Mouse (Mus musculus): ENCODE data around the gene Myct1.

The Myct1 gene

DNA sequence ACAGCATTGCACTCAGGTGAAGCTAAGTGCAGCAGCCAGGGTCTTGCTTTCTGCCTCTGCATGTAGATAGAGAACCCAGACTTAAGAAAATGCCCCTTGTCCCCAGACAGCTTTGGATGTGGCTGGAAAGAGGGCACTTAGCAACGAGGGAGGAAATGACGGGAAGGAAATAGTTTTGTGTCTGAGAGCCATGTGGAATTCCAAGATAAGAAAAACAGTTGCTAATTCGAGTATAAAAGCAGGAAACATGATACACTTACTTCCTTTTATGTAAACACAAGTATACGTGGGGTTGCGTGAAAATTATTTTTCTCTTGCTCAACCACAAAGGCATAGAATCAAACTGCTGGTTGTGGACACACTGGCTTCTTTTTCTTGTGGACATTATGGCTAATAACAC, at the start of gene Myct1:
TSS of gene Myct1 (plus strand) at position 312 of the 400 bp plus-strand sequence.
- no peak for DNase-seq (ENCODE audit: low spot score in 2 of 2)

DNA sequence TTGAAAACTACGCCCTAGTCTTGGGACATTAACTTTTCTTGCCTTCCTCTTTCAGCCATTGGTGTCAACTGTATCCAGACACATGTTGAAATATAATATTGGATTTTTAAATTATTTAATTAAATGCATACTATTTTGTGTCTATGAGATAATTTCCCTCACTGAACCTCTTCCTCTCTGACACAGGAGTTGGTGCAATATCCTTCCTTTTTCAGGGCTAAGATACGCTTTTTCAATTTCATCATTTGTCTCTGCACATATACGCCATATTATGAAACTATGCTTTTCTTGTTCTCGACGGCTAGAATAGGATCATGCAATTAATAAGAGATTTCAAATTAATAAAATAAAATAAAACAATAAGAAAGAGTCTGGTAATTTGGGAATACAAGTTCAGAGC, 47.1 kb upstream of the Myct1 start:
- DNase-seq (ENCODE audit: low spot score in 2 of 2): no peak

GRCm38 (mm10) chr10:5547769-5548168, 45.8 kb upstream of the Myct1 start:
- DNase-seq (ENCODE audit: low spot score in 2 of 2): no peak

GRCm38 (mm10) chr10:5548651-5549050, 44.9 kb upstream of the Myct1 start:
- DNase-seq (ENCODE audit: low spot score in 2 of 2): no peak

DNA sequence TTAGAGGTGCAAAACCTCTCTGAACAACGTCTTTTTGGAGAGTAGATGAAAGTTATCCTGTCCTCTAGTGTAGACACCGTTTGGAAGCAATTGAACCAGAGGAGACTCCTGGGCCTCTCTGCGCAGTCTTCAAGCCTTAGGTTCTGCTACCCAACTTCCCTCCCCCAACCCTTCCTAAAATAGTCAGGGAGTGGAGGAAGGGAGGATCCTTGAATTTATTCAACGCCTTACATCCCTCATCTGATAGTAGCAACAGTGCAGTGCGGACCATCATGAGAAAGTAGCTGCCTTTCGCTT, 43.8 kb upstream of the Myct1 start:
- no peak for DNase-seq (ENCODE audit: low spot score in 2 of 2)

- DNase-seq (ENCODE audit: low spot score in 2 of 2): peak; percentile 44 to 72
These were observed 43.2 kb upstream of the Myct1 start for GRCm38 (mm10) chr10:5550168-5551021.

DNA sequence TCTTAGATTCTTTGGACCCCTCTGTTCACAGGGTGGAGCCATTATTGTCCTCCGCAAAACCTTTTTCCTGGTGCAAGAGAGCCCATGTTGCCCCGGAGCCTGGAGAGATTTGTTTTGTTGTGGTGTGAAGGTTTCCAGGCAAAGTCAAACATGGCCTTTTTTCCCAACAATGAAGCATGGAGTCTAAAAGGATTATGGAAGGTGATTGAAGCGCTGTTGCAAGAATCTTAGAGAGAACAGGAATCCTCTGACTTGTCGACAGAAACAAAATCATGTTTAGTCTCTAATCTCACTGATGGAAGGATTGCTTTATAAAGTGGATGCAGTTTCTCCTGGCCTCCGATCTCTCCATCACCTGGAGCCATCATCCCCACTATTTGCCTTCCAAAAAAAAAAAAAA, 42.2 kb upstream of the Myct1 start, which contains the start of gene Syne1:
TSS of gene Syne1 (minus strand) at position 101 of the 400 bp plus-strand sequence.
- no peak for DNase-seq (ENCODE audit: low spot score in 2 of 2)

GRCm38 (mm10) chr10:5554941-5555340, 38.6 kb upstream of the Myct1 start:
- peak in 1 of 2 experiments; percentile 7 for DNase-seq (ENCODE audit: low spot score in 2 of 2)

DNA sequence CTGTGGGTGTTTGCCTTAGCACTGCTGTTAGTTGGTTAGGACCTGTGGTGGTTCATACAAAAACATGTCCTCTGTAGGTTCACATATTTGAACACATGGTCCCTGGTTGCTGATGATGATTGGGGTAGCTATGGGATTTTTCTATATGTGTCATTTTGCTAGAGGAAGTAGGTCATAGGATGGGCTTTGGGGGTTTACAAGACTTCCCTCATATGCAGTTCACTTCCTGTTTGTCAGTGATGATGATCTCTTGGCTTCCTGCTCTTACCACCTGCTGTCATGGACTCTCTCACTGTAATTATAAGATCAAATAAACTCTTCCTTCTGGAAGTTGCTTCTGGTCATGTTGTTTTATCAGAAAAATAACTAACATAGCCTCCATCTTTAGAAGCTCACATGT, 34.8 kb upstream of the Myct1 start:
- DNase-seq (ENCODE audit: low spot score in 2 of 2): no peak

DNA sequence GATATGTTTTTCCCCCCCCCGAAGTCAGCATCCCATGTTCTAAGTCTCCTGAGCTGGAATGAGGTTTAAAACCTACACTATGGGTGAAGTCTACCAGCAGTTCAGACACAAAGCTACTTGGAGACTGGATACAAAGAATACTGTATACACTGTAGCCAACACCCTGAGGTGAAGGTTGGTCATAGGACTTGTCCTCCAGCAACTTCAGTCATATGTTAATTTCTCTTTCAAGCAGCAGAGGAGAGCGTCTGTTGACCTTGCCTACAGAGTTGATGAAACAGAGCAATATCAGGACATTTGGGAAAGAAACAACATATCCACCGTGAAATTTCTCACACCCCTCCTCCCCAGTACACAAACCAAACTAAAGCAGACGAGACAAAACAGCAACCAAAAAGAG, 33.0 kb upstream of the Myct1 start:
- DNase-seq (ENCODE audit: low spot score in 2 of 2): no peak

- no peak for DNase-seq (ENCODE audit: low spot score in 2 of 2)
These were observed 31.9 kb upstream of the Myct1 start for GRCm38 (mm10) chr10:5561706-5562105.

GRCm38 (mm10) chr10:5568991-5569390, 24.6 kb upstream of the Myct1 start:
- peak in 1 of 2 experiments; percentile 28 for DNase-seq (ENCODE audit: low spot score in 2 of 2)

DNA sequence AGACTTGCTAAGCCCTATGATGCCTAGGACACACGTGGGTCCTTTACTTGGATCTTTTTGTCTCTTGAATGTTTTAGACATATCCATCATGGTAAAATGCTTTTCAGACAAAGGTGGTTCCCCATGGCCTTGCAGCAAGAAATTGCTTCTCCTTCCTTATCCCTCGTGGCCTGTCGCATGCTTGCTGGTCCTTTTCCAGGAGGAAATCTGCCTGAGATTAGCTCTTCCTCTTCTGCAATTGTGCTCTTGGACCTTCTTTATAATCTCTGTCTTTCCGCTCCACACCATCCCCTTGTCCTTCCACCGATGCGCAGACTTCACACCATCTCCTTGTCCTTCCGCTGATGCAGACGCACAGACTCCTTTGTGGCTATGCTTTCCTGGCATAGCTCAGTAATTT, 23.5 kb upstream of the Myct1 start:
- no peak for DNase-seq (ENCODE audit: low spot score in 2 of 2)

DNA sequence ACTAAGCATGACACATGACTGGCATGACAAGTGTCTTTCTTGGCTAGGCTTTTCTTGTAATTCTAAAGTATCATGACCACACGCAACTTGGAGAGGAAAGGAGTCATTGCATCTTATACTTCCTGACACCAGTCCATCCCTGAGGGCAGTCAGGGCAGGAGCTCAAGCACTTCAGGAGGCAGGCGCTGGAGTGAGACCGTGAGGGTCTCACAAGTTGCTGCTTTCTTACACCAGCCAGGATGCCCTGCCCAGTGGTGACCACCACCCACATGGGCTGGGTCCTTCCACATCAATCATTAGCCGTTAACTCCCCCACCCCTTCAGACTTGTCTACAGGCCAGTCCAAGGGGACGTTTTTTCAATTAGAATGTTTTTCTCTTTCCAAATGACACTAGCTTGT, 22.2 kb upstream of the Myct1 start:
- no peak for DNase-seq (ENCODE audit: low spot score in 2 of 2)

GRCm38 (mm10) chr10:5573328-5573727, 20.2 kb upstream of the Myct1 start:
- DNase-seq (ENCODE audit: low spot score in 2 of 2): no peak

DNA sequence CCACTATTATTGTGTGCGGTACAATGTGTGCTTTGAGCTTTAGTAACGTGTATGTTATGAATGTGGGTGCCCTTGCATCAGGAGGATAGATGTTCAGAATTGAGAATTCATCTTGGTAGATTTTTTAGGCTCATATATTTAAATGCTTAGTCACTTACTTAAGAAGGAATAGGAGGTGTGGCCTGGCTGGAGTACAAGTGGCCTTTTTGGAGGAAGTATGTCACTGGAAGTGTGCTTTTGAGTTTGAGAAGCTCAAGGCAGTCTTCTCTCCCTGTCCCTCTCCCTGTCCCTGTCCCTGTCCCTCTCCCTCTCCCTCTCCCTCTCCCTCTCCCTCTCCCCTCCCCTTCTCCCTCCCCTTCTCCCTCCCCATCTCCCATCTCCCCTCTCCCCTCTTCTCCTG, 2.5 kb upstream of the Myct1 start:
- no peak for DNase-seq (ENCODE audit: low spot score in 2 of 2)

DNA sequence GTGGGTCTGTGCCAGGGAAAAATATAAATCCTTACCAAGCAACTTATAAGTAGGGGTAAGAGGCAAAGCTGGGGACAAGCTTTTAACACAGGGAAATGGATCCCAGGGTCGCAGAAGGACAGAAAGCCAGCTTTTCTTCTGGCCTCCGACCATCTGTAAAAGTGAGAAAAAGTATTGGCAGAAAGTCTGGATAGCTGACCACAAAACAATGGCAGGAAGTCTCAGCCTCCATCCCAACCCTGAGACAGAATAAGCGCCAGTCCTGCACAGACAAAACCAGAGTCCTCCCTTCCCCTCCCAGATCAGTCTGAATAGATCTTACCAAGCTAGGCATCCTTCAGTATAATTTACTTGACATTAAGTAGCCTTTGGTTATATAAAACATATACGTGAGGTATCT, 1.6 kb upstream of the Myct1 start:
- no peak for DNase-seq (ENCODE audit: low spot score in 2 of 2)

GRCm38 (mm10) chr10:5594457-5594856, 882 bp downstream of the Myct1 start:
- DNase-seq (ENCODE audit: low spot score in 2 of 2): no peak

GRCm38 (mm10) chr10:5596559-5596958, 3.0 kb downstream of the Myct1 start:
- no peak for DNase-seq (ENCODE audit: low spot score in 2 of 2)

DNA sequence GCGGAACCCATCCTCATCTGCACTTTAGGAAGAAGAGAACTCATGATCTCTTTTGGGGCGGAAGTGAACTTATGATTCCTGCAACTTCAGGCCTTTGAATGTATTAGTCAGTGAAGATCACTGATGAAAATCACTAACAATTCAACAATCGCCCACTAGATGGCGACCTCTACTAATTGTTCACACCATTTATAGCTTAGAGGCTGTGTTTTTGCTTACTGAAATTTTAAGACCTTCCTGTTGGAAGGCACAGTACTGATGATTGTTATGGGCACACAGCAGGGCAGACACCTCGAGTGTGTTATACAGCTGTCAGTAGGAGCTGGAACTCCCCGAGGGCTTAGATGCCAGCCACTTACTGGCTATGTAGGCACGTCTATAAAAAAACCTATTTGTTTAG, 6.5 kb downstream of the Myct1 start:
- DNase-seq (ENCODE audit: low spot score in 2 of 2): peak in 1 of 2 experiments; percentile 83

GRCm38 (mm10) chr10:5603512-5603911, 9.9 kb downstream of the Myct1 start:
- DNase-seq (ENCODE audit: low spot score in 2 of 2): no peak

- no peak for DNase-seq (ENCODE audit: low spot score in 2 of 2)
These were observed 10.8 kb downstream of the Myct1 start for GRCm38 (mm10) chr10:5604371-5604770.

GRCm38 (mm10) chr10:5608874-5609273, 15.3 kb downstream of the Myct1 start:
- DNase-seq (ENCODE audit: low spot score in 2 of 2): no peak
